Mouse (Mus musculus) brain, embryonic 14.5 days (tissue): ENCODE results near the gene Arsa.

Experiments
- CTCF ChIP-seq: fragments of 200-500 bp; IDR thresholded peaks from 2 replicates; pipeline ENCODE4 v1.5.1; 2012; ENCODE audit warnings: inconsistent platforms, mild to moderate bottlenecking, moderate library complexity, borderline replicate concordance; ENCODE audit not compliant: insufficient read depth, insufficient read length; ENCODE audit errors: extremely low read depth
- POLR2A ChIP-seq: fragments of 200-500 bp; IDR thresholded peaks from 2 replicates; pipeline ENCODE4 v1.6.1; 2012; ENCODE audit warnings: mild to moderate bottlenecking, inconsistent platforms, borderline replicate concordance; ENCODE audit not compliant: poor library complexity, insufficient read depth, insufficient read length, severe bottlenecking; ENCODE audit errors: extremely low read depth

GRCm38 (mm10) chr15:89458942-89459341 lies 18.3 kb downstream of the Arsa start:
- TF ChIP-seq POLR2A, result no peak
- no peak for TF ChIP-seq CTCF
